Mouse (Mus musculus) erythroid progenitor cell, adult 5-6 weeks (primary cell): ENCODE data around the gene Mgll. TPM values are rescaled to one million over a fixed set of nuclear protein-coding genes. Genes with fewer than 3 reads are reported as not detected.

Experiments
- ATAC-seq: replicated peaks from 2 replicates; pipeline ENCODE4 v1.8.0; 2016; ENCODE audit warnings: moderate number of reproducible peaks, mild to moderate bottlenecking, moderate TSS enrichment, inconsistent platforms; ENCODE audit not compliant: poor library complexity, low FRiP score, severe bottlenecking
- total RNA-seq, 2 experiments: library from RNA; stranded (forward) in 1 of 2; stranded (reverse) in 1 of 2; fragments of 150-400 nt in 1 of 2; fragments of 186-747, 209-891 nt in 1 of 2; gene quantifications; 2 replicates each; pipeline versions ENCODE4 v1.2.3 to v1.2.4; 2015 to 2017; ENCODE audit warnings: low replicate concordance in 2 of 2

Gene Mgll
- total RNA-seq, 2 experiments from 2014 or later, result 92.5 to 114 TPM

GRCm38 (mm10) chr6:88741791-88742190 lies 17.6 kb downstream of the Mgll start:
- no peak for ATAC-seq

DNA sequence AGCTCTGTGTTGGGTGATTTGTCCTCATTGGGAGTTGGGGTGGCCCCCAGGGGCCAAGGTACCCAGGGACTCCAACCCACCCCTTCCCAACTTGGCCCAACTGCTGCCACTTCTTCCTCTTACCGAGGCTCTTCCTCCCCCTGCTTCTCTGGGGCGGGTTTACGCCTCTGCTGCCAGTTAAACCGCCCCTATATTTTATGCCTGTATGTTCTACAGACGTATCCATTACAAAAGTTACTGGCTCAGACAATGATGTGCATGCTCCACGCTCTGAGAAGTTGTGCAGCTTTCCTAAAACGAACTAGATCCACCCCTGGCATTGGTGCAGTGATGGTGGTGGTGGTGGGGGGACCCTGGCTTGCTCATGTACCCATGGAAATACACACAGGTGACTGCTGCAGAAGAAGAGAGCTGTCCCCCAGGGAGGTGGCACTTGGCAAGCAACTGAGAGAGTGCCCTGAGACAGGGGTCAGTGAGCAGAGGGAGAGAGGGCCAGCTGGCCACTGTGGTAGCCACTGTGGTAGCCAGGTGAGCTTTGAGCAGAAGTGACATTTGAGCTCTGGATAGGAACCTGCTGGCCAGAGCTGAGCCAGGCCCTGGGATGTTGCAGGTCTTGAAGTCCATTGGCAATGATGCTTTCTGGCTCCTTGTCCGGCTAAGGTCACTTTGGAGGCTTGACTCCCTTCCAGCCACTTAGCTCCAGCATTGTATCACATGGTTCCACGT lies 18.2 kb downstream of the Mgll start:
- ATAC-seq, result no peak

GRCm38 (mm10) chr6:88743601-88744291 lies 19.5 kb downstream of the Mgll start:
- ATAC-seq, result no peak

DNA sequence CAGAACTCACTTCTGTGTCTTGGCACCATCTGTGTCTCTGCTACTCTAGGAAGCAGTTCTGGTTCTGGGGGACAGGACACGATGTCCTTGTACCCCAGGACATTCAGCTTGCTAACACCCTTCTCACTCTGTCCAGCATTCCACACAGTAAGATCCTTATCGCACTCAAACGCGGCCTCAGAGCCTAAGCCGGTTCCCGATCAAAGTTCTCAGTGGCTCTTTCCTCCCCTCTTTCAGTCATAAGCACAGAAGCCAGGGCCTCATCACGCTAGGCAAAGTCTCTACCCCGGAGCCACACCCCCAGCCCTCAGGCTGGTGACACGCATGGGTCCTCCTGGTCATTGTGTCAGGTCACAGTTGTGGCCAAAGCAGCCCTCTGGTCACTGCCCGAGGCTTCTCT lies 20.8 kb downstream of the Mgll start:
- no peak for ATAC-seq

DNA sequence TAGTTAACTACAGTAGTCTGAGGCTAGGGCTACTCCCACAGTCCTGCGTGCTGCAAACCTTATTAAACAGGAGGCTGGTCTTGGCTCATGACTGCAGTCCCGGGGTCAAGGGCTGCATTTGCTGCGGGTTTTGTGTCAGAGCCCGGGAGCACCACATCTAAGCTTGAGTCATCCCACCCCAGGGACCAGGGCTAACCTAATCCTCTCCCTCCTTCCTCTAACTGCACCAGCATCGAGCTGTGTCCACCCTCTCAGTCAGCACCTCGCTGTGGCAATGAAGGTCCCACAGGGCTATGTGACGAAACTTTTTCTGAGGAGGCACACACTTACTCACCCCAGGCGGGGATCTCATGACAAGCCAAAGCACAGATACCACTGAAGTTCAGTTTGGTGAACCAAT lies 22.1 kb downstream of the Mgll start:
- ATAC-seq, result no peak

DNA sequence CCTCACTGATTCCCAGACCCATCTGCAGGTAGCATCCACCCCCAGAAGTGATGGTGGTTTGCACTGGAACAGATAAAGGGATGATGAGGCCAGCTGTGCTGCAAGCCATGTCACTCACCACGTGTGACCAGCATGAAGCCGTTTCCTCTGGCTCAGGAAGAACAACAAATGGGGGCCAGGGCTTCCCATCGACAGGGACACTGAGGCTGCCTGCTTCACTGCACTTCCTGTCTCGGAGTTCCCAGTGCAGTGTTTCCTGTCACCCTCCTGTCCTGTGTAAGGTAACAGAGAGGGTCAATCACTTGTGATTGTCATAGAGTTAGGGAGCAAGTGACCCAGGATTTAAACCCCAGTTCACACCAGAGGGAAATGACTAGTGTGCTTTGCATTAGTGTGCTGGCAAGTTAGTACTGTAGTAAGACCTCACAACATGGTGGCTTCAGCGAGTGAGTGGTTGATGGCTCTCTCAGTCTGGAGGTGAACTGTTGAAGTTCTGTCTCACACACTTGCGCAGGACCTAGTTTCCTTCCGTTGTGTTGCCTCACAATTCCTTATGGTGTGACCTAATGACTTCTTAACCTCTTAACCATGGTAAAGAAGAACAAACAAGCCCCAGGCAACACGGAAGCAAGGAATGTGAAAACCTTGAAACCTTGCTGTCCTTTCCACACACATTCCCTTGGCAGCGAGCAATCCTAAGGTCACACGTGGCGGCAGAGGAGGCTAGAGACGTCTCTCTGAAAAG lies 23.3 kb downstream of the Mgll start:
- ATAC-seq, result no peak

DNA sequence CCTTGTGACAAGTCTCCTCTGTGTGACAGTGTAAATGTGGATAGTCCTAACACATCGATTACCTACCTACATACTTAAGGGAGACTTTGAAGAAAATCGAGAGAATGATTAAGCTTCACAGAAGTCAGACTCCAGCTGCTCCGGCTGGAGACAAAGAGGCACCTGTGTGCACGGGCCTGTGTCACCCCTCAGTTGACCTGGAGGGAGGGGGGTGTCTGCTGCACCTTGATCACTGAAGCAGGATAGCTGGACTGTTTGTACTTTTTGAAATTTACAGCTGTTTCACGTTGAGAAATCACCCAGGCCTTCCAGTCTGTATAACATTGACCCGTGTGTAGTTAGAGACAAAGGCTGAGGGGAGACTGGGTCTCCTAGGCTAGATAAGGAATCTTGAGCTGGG lies 26.7 kb downstream of the Mgll start:
- ATAC-seq, result no peak

DNA sequence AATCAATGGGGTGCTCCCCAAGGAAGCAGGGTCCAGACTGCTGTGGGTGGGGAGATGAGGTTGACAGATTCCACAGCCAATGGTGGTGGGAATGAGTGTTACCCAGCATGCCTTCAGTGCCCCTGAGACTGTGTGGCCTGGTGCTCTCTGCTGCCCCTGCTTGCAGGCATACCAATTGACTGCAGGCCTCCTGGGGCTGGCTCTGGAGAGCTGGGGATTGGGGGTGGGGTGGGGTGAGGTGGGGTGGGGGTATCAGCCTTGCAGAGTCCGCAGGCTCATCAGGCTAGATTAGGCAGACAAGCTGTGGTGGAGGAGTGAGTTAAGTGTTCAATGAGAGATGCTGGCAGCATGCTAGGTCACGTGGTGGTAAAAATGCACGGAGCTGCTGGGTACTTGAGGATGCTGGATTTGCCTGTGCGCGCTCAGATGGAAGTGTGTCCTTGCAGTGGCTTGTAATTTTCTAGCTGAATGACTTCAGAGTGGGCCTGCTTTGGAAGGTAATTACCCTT lies 28.6 kb downstream of the Mgll start:
- no peak for ATAC-seq

DNA sequence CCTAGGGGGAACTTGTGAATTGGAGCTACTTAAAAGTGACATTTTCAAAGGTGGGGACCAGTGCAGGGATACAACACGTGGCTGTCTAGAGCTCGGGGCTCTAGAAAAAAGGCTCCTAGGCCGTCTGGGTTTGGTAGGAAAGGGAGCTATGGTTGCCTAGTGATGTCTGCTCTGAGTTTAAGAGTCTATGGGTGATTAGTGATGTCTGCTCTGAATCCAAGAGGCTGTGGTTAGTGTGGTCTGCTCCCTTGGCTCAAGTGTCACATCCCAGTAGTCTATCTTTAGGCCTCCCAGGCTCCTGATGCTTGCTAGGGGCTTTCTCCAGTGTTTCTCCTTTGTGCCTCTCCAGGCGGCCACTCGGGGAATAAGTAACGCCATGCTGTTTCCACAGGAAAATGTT lies 29.4 kb downstream of the Mgll start:
- ATAC-seq, result no peak

DNA sequence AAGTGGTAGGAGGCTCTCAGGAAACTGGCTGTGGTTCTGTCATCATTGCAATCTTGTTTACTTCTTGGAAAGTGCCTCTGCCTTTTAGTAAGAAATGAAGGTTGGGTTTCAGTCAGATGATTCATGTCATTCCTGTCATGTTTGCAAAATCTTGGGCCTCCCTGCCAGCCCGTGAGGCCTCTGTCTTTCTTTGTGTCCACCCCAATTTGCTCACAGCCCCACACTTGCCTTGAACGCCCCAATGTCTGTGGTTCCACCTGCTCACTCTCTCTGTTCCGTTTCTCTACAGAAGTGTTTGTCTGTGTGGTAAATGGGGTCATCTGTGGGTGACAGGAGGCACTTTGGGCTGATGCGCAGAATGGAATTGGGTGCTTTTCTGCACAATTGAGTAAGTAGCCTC lies 32.8 kb downstream of the Mgll start:
- no peak for ATAC-seq

GRCm38 (mm10) chr6:88758074-88758473 lies 33.9 kb downstream of the Mgll start:
- peak; percentile 8 for ATAC-seq

- ATAC-seq, result peak; percentile 77
Observed at GRCm38 (mm10) chr6:88758568-88759522, 34.6 kb downstream of the Mgll start.

- ATAC-seq, result peak; percentile 84
Observed at GRCm38 (mm10) chr6:88759793-88760453, 35.7 kb downstream of the Mgll start.

DNA sequence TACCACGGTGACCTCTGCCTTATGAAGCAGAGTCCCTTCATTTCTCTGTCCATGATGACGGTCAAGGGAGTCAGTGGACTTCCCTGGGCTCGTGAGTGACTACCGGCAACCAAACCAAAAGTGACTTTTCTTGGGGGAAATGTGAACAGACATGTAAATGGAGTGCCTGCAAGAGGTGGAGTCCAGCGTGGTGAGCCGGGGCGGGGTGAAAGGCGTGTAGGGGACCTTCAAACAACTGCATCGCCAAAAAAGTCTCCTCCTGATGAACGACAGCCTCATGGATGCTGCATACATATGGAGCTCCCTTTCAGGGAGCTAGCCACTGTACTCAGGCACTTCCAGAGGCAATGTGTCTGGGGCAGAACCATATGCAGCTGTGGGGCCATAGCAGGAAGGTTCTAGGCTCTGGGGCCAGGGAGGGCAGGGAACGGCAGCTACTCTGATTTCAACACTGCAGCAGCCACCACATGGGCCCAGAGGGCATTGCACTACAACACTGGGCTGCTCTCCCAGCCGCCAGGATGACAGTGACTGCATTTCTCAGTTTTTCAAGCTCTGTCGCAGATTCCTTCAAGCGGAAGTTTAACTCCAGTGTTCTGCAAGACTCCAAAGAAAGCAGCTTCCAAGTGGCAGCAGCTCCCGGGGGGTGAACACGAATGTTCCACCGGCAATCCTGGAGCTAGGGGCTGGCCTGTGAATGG lies 36.9 kb downstream of the Mgll start:
- ATAC-seq, result no peak

DNA sequence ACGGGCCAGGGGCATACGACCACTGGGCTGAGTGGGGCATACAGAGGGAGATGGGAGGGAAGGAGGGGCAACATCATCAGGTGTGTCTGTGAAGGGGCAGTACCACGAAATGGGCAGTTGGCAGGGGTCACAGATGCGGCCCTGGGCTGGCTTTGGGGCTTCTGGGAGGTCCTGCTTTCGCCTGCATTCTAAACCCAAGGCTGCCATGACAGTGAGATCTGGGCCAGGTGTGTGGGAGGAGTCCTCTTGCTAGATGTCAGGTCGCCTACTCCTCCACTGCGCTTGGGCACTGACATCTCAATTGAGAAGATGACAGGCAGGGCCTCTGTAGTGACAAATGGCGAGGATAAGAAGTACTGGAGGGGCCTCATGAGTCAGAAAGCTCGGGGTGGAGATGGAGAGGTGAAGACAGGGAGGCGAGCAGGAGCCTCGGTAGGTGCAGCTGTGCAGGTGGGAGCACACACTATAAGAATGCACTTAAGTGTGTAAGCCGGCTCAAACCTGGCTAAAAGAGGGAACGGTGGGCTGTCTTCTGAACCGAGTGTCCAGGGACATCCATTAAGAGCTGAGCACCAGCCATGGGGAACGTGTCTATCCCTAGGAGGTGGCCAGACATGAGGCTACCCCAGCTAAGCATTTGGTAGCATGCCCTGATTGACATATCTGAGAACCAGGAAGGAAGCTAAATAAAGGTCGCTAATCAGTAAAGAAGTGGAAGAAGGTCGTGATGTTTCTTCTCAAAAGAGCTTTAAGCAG lies 37.6 kb downstream of the Mgll start:
- ATAC-seq, result no peak

GRCm38 (mm10) chr6:88762440-88763196 lies 38.4 kb downstream of the Mgll start:
- no peak for ATAC-seq

DNA sequence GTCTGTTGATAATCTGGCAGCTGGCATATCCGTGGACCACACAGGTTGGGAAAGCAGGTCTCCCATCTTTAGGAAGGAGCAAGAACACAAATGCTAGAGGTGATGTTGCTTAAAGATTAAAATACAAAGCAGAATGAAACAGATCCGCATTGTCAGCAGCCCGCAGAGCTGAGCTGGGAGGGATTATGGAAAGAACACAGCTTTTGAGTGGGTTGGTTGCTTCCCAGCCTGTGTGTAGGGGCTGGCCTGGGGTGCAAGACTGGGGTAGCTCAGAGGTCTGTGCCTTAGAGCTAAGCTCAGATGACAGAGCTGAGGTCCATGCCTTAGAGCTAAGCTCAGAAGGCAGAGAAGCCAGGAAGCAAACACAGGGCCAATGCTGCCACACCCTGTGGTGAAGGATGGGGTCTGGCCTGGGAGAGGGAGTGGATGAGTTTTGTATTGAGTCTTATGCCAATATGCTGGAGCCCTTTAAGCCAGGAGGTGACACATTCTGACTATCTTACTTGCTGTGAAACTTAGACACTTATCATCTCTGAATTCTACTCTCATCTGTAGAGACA lies 39.4 kb downstream of the Mgll start:
- no peak for ATAC-seq
